Mouse (Mus musculus) hematopoietic stem cell, adult 5-6 weeks (primary cell): ENCODE measurements around the gene Igfn1. TPM values are rescaled to one million over a fixed set of nuclear protein-coding genes. Genes with fewer than 3 reads are reported as not detected.

ENCODE experiments used
- ATAC-seq, 2 experiments: fragments of 125-278 bp in 1 of 2; replicated peaks in 1 of 2; 2 replicates each; pipeline ENCODE4 v1.8.0; 2016 to 2017; ENCODE audit warnings: inconsistent platforms in 2 of 2, mild to moderate bottlenecking in 2 of 2, moderate number of reproducible peaks in 2 of 2, low read depth in 1 of 2, moderate TSS enrichment in 1 of 2; ENCODE audit not compliant: low FRiP score in 2 of 2, poor library complexity in 2 of 2, severe bottlenecking in 2 of 2, insufficient read depth in 1 of 2, low TSS enrichment in 1 of 2
- total RNA-seq: library from RNA; stranded (forward); fragments of 172-1452, 232-1000 nt; gene quantifications from 2 replicates; pipeline ENCODE4 v1.2.3, GENCODE M21; 2017

The Igfn1 gene
- total RNA-seq, 1 experiment from 2014 or later: not detected

- no peak for ATAC-seq
These were observed 99.4 kb downstream of the Igfn1 start for GRCm38 (mm10) chr1:135906736-135907135.

Other genes with a start within 250 kb of the Igfn1 start
- gene Phlda3, start 240.2 kb downstream of the Igfn1 start, total RNA-seq: 2.6 TPM in 1 of 2 replicates, not detected in the other
- 0.88 TPM in 1 of 2 replicates, not detected in the other for gene Tnni1, start 226.9 kb downstream of the Igfn1 start, total RNA-seq
- gene Lad1, start 187.7 kb downstream of the Igfn1 start, total RNA-seq: not detected in 2 replicates
- gene Tnnt2, start 170.0 kb downstream of the Igfn1 start, total RNA-seq: not detected in 2 replicates
- gene Pkp1, start 87.1 kb downstream of the Igfn1 start, total RNA-seq: not detected in 2 replicates
- gene Tmem9, start 1.8 kb upstream of the Igfn1 start, total RNA-seq: 17.3 and 33.3 TPM in 2 replicates
- not detected in 2 replicates for gene Ascl5, start 44.5 kb upstream of the Igfn1 start, total RNA-seq
- 1.6 TPM in 1 of 2 replicates, not detected in the other for gene Cacna1s, start 46.4 kb upstream of the Igfn1 start, total RNA-seq
- gene Kif21b, start 125.0 kb upstream of the Igfn1 start, total RNA-seq: 19.9 and 26.1 TPM in 2 replicates
- not detected in 2 replicates for gene Mroh3, start 206.5 kb upstream of the Igfn1 start, total RNA-seq
- 1.2 TPM in 1 of 2 replicates, not detected in the other for gene Inava, start 227.9 kb upstream of the Igfn1 start, total RNA-seq